Mouse (Mus musculus): Measurements from ENCODE around the gene Tbc1d10c. TPM values are rescaled to one million over a fixed set of nuclear protein-coding genes. Genes with fewer than 3 reads are reported as not detected.
A peak's percentile ranks its signal among the peaks of the same experiment; 100 is the strongest.

Gene Tbc1d10c
- total RNA-seq, 2 experiments from 2014 or later: 1.0 to 1.1 TPM

DNA sequence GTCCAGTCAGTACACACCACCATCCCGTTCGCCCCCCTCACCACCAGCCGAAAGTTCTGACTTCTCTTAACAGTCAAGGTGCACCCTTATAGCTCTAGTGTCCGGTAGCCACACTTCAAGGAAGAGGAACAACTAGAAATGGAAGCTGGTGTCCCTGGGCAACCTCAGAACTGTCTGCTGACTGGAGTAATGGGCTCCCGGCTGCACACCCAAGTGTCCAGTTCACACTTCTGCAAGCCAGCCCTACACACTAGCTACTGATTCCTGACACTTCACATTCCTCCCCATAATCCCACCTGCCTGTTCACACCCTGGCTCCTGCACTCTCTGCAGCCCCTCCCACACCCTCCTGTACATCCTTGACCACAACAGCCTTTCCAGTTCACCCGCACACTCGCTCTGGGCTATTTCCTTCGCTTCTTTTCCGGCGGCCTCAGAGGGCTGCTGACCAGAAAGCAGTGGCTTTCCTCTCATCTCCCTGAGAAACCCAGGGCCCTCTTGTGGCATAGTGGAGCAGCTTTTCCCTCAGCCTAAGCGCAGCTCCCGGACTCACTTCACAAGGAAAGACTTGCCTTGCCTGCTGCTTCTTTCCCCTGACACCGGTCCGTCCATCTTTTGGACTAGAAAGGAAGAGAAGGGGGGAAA is 25.1 kb upstream of the Tbc1d10c start:
- DNase-seq (ENCODE audit: low spot score in 2 of 2): no peak

DNA sequence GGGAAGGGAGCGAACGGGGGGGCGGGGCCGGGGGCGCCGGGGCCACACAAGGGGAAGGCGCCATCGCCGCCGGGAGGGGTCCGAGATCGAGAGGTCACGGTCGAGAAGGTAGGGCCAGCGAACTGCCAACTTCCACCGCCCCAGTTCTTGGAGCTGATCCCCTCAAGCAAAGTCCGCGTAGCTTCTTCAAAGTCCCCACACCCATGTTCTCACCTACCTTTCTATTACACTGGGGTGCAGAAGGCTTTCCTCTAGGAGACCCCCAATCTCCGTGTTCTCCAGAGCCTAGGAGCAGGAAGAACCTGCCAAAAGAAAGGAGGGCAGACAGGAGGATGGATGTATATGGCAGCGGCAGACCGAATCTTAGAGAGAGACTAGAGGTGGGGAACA is 24.4 kb upstream of the Tbc1d10c start:
- DNase-seq (ENCODE audit: low spot score in 2 of 2): no peak

DNA sequence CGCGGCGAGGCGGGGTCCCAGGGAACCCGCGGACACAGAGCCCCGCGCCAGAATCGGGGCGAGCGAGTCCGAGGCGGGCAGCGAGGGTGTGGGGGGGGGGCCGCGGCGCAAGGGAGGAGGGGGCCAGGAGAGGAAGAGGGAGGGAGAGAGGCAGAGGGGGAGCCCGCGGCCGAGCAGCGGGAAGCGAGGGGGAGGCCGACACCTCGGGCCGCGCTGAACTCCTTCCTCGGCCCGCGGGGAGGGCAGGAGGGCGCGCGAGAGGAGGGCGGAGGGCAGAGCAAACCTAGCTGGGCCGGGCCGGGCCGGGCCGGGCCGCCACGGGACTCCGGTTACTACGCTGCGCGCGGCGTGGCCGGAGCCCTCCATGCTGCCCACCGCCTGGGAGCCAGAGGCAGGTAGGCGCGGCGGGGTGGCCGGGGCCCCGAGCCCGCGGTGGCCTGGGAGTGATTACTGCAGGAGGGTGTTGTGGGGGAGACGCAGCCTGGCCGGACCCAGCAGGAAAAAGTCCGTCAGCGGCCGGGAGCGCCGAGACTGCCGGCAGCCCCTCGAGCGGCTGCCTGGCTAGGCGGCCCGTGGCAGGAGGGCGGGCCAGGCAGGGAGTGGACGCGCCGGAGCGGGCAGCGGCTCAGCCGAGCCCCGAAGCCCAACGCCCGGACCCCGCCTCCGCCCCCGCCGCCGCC is 23.8 kb upstream of the Tbc1d10c start:
- no peak for DNase-seq (ENCODE audit: low spot score in 2 of 2)

DNA sequence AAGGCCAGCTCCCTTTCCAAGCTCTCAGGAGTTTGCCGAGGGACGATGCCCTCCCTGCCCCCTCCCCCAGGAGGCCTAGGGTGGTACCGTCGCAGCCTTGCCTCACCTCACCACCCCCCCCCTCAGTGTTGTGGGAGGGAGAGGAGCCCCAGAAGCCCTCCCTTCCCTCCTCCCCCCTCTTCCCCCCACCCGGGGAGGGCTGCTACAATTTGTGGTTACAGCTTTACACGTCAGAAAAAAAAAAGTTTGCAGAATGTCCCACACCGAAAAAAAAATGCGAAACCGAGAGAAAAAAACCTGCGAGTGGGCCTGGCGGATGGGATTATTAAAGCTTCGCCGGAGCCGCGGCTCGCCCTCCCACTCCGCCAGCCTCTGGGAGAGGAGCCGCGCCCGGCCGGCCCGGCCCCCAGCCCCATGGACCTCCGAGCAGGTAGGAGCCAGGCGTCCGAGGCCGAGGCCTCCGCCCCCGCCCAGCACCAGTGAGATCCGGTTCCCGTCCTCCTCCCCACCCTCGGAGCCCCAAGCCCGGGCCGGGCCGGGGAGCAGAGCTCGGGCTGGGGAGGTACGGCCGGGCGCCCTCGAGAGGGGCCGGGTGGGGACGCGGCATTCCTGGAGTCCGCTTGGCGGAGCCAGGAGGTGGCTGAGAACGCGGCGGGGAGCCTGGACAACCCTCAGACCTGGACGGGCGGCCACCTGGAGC is 23.1 kb upstream of the Tbc1d10c start, which contains the start of the genes Clcf1 and AC109138.7:
Clcf1 (plus strand) TSS at position 168 of the 700 bp plus-strand sequence.
AC109138.7 (plus strand) TSS at position 287 of the 700 bp plus-strand sequence.
- DNase-seq (ENCODE audit: low spot score in 2 of 2): no peak

DNA sequence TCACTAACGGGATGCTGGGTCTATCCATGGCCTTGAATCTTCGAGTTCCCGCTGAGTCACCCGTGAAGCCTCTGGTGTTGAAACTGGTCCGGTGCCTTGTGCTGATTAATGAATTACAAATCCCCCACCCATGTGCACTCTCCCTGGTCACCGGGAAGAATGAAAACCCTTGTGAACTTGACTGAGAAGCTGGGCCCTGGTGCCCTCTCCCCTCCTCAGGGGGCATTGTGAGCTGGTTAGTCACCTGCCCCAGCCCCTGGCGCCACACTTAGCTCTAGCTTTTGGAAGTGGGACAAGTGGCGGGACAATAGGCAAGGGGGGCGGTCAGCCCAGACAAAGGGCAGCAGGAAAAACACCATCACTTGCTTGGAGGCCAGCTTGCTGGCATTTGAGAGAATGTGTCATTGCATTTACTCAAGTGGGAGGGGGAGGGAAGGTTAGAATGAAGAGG is 22.5 kb upstream of the Tbc1d10c start:
- no peak for DNase-seq (ENCODE audit: low spot score in 2 of 2)

DNA sequence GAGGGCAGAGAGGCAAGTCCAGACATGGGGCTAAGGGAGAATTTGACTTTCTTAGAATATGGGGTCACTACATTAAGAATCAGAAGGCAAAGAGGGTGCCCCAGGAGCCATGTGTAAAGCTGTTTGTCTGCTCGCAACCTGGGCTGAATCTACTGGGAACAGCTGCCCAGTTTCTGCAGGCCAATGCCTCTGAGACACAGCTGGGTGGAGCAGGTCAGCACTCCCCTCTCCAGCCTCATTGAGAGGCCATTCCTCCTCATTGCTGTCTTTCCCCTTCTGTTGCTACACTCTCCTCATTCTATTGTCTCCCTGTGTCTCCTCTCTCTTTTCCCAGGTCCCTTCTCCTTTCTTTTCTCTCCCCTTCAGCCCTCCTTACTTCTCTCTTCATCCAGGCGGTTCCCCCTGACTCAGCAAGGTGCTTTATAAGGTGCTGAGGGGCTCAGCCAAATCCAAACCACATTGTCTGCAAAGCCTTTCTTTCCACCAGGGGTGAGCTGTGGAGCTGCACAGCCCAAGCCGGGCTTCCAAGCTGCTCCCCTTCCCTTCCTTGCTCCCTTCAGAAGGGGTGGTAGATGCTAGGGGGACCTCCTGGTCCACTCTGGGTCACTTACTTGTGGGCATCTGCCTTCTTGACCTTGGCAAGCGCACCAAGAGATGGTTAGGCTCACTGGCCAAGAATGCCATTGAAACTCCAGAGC is 21.0 kb upstream of the Tbc1d10c start:
- no peak for DNase-seq (ENCODE audit: low spot score in 2 of 2)

DNA sequence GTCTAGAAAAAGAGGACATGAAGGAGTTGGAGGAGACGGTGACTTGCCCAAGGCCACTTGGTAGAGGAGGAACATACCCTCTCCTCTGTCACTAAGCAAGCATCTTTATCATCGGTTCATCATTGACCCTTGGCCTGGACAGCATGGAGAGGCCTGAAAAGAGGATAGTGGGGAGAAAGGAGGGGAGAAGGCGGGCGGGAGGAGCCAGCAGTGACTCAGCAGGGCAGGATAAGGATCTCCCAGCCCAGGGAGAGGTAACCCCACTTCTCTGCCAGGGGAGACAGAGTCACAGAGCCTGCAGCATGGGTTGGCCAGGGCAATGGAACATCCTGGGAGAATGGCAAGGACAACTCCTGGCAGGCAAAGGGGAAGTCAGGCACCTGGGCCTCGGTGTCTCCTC is 17.5 kb upstream of the Tbc1d10c start:
- DNase-seq (ENCODE audit: low spot score in 2 of 2): no peak

DNA sequence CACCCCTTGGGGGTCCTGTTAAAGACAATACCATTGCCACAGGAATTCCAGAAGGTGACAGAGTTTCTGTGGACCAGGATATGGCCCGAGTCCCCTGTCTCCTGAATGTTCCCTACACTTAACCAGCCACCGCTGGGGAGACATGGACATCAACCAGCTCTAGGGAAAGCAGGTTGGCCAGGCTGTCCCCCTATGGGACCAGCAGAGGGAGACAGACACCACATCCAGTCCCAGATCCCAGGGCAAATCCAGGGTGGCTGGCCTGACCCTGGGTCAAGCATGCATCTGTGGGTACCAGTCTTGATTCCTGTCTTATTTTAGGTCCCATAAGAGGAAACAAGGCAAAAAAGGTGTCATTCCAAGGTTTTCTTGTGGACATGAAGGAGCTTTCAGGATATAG is 15.9 kb upstream of the Tbc1d10c start:
- peak; percentile 56 to 64 for DNase-seq (ENCODE audit: low spot score in 2 of 2)

DNA sequence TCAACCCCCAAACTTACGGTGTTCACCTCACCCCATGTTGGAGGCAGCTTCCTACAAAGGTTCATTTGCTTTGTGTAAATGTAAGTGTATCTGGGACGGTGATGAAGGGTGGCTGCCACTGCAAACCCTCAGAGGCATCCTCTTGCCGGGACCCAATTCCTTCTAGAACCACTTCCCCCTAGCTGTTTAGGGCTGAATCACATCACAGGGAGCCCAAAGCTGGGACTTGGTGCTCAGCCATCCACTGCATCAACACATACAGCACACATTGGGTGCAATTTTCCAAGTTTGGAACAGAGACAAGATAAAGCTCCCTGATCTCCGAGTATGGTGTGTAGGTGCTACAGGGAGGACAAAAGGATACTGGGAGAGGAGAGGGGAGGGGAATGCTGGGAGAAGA is 13.8 kb upstream of the Tbc1d10c start:
- DNase-seq (ENCODE audit: low spot score in 2 of 2): no peak

DNA sequence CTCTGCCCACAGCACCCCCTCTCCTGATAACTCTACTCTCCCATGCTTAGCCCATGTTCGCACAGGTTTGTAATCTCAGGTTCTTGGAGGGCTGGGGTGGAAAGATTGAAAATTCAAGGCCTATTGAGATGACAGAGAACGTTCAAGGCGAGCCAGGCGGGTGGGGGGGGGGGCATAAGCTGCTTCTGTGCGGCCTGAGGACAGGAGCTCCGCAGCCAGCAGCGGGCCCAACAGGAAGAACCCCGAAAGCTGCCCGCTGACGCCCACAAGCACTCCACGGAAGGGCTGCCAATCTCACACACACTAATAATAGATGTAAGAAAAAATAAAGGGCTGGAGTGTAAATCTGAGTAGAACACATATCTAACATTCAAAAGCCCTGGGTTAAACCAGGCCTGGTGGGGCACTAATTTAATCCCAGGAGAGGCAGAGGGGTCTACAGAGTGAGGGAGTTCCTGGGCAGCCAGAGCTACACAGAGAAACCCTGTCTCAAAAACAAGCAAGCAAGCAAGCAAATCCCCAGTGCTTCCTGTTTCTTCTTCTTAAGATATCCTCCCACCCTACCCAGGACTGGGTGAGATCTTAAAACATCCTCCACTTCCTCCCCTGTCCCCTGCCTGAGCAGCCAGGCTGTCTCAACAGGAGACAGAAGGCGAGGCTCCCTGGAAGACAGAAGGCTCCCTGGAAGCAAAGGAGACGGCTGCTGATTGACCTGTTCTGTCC is 12.7 kb upstream of the Tbc1d10c start:
- DNase-seq (ENCODE audit: low spot score in 2 of 2): no peak

DNA sequence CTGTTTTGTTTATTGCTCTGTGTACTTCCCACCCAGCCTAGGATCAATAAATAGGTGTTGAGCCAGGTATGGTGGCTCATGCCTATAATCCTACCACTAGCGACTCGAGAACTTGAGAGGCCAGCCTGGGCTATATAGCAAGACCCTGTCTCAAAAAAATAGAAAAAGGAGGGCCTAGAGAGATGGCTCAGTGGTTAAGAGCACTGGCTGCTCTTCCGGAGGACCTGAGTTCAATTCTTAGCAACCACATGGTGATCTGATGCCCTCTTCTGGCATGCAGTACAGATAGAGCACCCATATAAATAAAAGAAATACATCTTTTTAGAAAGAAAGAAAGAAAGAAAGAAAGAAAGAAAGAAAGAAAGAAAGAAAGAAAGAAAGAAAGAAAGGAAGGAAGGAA is 12.1 kb upstream of the Tbc1d10c start:
- no peak for DNase-seq (ENCODE audit: low spot score in 2 of 2)

DNA sequence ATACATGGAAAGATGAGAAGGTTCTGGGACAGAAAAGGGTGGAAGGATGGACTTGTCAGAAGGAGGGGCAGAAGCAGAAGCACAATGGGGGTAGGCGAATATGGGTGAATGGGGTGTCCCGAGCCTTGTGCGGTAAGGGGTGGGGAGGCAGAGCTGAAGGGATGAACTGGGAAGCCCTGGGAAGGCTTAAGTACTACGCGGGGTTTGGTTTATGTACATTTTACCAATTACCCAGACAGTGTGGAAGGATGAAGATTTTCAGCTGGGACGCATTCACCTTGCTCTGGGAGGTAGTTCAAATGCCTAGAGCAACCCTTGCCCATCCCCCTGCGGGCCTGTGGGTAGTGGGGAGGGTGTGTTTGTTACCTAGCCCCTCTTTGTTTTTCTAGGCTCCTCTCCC is 11.1 kb upstream of the Tbc1d10c start:
- DNase-seq (ENCODE audit: low spot score in 2 of 2): no peak

DNA sequence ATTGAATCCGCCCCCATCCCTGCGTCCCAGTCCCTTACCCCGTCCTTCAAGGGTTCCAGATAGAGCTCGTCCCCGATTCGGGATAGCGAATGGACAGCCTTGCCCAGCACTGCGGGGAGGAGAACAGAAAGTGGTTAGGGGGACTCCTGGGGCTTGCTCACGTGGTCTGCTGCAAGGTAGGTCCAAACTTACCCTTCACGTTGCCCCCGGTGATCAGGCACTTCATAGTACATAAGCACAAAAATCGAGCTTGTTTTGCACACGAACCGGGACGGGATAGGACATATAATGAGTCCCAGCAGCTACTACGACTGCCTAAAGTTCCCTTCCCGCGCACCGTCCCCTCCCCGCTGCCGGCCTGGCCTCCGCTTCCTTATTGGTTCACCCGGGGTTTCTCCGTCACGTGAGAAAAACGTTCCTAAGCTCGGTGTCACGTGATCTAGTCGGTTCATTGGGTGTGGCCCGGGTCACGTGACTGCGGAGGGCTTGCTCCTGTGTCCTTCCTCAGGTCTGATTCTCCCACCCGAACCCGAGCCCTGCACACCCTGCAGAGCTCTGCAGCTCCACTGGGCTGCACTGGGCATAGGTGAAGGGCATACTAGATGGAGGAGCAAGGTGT is 10.3 kb upstream of the Tbc1d10c start, which contains the start of gene Rad9a:
Rad9a (minus strand) TSS at position 372 of the 619 bp plus-strand sequence.
- peak; percentile 95 to 97 for DNase-seq (ENCODE audit: low spot score in 2 of 2)

DNA sequence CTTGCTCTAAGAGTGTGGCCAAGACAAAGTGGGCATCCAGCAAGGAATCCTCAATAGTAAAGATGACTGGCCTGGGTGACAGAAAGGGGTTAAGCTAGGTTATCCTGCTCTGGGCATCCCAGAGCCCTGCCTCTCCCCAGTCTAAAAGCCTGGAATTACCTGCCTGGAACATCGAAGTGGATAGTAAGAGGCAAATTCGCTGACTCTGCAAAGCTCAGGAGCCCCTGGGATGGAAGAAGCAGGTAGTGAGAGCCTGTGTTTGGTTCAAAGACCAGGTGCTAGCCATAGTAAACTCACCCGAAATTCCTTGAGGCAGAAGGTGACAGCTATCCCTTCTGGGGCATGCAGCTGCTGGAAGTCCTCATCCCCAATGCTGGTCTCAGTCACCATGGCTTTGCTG is 6.1 kb upstream of the Tbc1d10c start:
- no peak for DNase-seq (ENCODE audit: low spot score in 2 of 2)

DNA sequence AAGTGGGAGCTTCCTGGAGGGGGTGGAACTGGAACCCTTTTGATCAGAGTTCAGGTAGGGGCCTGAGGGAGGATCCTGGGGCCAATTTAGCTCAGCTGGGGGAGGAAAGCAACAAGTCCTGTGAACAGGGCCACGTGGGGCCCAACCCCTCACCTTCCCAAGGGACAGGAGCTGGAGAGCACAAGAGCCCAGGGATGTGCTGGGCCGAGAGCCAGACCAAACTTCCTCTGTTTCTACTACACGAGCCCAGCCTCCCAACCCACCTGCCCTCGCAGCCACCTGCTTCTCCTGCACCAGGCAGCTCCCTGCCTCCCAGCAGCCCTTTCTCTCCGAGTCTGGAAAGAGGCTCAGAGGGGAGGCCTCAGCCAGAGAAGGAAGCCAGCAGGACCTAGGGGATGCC is 5.5 kb upstream of the Tbc1d10c start:
- peak in 1 of 2 experiments; percentile 23 for DNase-seq (ENCODE audit: low spot score in 2 of 2)

DNA sequence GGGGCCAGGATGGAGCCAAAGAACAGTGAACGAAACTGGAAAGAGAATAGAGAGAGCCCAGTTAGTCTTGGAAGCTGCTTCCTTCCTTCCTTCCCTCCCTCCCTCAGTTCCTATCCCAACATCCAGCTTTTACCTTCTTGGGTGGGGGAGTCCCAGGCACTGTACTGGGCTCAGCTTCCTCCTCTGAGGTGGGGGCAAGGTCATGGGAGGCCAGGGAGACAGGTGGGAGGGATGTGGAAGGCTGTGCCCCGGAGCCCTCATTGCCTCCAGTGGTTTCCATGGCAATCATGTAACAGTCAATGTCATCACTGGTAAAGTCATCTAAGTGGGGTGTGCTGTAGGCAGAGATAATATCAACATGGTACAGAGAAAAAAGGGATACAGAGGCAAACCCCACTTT is 5.0 kb upstream of the Tbc1d10c start:
- DNase-seq (ENCODE audit: low spot score in 2 of 2): no peak

DNA sequence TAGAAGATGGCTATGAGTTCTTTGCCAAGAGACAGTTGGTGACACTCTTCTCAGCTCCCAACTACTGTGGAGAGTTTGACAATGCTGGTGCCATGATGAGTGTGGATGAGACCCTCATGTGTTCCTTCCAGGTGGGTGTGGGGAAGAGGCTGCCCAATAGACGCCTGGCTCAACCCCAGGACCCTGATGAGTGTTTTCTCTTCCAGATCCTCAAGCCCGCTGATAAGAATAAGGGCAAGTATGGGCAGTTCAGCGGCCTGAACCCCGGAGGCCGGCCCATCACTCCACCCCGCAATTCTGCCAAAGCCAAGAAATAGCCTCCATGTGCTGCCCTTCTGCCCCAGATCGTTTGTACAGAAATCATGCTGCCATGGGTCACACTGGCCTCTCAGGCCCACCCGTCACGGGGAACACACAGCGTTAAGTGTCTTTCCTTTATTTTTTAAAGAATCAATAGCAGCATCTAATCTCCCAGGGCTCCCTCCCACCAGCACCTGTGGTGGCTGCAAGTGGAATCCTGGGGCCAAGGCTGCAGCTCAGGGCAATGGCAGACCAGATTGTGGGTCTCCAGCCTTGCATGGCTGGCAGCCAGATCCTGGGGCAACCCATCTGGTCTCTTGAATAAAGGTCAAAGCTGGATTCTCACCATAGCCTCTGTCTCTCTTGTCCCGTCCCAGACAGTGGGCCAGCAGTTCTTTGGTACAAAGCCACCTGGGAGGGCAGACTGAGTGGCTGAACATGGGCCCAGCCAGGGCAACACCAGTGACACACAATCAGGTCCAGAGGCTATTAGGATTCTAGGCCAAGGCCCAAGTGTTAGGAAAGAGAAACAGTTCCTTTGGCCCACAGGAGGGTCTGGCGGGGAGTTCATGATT is 3.9 kb upstream of the Tbc1d10c start:
- no peak for DNase-seq (ENCODE audit: low spot score in 2 of 2)

DNA sequence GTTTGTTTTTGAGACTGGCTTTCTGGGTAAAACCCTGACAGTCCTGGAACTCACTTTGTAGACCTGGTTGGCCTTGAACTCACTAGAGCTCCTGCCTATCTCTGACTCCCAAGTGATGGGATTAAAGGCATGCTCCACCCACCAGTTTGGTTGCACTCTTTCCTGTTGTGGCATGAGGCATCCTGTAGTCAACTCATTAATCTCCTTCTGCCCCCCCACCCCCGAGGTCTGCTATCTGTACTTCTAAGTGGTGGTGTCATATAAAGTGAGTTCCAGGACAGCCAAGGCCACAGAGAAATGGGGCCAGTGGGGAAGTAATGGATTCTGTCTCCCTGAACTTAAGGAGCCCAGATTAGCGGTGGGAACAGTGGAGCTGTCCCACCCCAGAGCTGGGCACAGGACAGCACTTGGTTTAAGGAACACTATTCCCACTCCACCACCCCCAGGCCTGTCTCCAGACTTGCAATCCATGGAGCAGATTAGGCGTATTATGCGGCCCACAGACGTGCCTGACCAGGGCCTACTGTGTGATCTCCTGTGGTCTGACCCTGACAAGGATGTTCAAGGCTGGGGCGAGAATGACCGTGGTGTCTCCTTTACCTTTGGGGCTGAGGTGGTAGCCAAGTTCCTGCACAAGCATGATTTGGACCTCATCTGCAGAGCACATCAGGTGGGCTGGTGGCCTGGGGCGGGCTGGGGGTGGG is 3.1 kb upstream of the Tbc1d10c start:
- no peak for DNase-seq (ENCODE audit: low spot score in 2 of 2)

DNA sequence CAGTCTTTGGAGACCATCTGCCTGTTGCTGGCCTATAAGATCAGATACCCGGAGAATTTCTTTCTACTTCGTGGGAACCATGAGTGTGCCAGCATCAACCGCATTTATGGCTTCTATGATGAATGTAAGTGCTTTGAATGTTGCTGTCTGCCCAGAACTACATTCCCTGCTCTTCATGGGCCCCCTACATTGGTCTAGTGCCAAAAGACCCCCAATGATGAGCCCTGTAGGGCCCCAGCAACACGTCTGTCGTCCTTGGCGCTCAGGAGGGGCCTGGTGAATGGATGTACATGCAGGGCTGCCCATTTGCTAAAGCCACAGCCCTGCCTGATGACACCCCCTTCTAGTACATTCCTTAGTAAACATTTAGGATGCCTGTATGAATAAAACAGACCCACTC is 2.0 kb upstream of the Tbc1d10c start:
- no peak for DNase-seq (ENCODE audit: low spot score in 2 of 2)
